Mouse (Mus musculus): ENCODE measurements at regions not wholly inside any gene's neighbourhood (a gene's known extent, or its start where the extent isn't known, plus 50 kb on each side); places are given as distances from the start of the nearest gene placed in this dataset.
A peak's percentile ranks its signal among the peaks of the same experiment; 100 is the strongest.

DNA sequence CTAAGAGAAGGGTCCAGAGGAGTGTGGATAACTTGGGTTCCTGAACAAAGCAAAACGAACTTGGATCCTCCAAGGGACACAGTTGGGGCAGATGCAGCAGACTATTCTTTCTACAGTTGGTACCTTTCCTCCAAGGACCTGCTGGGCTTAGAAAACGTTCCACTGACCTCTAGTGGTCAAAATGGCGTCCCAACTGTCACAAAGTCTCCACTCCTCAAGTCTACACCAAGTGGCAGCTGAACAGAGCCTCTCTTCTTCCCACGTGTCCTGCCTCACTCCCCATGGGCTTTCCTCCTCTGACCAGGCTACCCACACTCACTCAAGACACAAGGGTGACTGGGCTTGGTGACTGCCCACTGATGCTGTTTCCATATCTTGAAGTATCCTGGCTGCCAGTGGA, 67.1 kb upstream of the Parp11 start:
- peak; percentile 65 for DNase-seq (ENCODE audit: low read depth, low spot score)

DNA sequence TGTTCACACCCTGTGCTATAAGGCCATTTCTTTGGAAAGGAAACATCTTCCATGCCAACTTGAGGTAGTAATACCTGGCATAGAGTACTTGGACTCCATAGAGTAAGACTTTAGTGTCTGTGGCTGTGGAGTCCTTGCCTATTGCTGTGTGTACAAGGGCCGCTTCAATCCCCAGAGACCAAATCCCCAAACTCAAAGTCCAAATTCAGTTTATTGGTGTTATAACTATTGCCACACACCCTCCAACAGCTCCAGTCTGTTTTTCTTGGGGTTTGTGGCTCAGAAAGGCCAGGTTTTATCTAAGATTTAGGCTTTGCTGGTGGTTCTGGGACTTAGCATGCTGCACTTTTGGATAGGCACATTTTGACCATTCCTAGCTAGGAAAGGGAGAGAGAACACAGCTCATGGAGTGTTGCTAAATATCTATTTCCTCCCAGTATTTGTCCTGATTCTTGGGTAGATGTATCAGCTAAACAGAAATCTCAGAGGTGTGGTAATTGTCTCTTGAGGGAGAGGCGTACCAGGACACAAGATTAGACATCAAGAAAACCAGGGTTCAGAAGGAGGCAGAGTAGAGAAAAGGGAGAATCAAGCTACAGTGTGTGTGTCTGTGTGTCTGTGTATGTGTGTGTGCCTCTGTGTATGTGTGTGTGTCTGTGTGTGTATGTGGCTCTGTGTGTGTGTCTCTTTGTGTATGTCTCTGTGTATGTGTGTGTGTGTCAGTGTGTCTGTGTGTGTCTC, 65.3 kb upstream of the Parp11 start:
- no peak for DNase-seq (ENCODE audit: low read depth, low spot score)

DNA sequence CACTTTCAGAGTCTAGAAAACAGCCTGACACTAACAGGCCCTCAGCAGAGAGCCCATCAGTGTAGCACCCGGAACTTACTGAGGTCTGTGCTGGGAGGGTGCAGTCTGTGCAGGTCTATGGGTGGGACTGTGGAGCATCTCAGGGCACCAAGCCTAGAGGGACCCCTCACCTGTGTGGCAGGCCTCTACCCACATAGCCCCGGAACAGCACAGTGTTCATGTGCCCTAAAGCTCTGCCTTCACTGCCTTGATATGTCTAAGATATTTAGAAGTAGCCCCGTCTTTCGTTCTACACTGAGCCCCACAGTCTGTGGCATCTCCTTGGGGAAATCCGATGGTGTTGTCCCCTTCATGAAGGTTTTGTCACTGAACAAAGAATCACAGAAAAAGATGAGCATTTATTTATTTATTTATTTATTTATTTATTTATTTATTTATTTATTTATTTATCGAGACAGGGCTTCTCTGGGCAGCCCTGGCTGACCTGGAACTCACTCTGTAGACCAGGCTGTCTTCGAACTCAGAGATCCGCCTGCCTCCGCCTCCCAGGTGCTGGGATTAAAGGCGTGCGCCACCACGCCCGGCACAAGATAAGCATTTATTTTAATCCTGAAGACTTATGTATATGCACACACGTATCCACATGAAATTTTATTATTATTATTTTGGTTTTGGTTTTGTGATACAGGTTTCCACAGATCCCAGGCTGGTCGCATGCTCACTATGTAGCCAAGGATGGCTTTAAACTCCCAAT, 55.2 kb upstream of the Parp11 start:
- DNase-seq (ENCODE audit: low read depth, low spot score): no peak

DNA sequence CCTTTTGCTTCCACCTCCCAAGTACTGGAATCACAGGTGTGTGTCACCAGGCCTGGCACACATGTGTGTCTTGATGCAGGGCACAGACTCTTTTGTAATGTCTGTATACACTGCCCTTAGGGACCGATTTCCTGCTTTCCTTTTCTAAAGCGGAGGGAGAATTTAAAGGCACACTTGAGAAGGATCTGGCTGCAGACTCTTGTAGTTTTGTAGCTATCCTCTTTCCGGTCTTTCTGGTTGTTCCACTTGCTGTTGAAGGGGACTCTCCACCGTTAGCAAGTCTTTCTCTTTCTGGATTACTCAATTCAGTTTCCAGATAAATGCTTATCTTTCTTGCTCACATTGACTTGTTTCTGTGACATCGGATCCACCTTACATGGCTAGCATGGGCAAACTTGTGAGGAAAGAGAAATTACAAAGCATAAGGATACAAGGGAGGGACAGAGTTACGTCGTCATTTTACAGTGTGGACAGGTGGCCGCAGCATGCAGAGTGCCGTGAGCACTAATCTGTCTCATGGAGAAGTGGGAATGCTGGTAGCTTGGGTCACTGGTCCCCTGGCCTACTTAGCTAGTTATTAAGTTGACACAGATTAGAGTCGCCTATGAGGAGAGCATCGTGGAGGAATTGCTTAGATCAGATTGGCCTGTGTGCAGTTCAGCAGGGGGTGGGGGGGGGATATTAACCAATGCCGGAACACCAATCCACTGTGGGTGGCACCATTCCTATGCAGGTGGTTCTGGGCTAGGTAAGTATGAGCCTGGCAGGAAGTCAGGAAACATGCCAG, 54.4 kb upstream of the Parp11 start:
- no peak for DNase-seq (ENCODE audit: low read depth, low spot score)

DNA sequence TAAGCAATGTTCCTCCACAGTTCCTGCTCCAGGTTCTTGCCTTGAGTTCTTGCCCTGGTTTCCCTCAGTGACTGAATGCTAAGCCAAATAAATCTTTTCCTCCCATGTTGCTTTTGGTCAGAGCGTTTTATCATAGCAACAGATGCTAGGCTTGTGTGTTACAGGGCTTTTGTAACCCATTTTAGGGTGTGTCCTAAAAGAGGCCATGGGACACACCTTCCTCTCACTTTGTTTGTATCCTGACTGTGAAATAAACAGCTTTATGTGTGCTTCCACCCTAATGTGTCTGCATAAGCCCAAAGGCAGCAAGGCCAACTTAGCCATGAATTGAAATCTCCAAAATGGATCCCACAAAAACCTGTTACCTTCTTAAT, 53.9 kb upstream of the Parp11 start:
- DNase-seq (ENCODE audit: low read depth, low spot score): no peak

DNA sequence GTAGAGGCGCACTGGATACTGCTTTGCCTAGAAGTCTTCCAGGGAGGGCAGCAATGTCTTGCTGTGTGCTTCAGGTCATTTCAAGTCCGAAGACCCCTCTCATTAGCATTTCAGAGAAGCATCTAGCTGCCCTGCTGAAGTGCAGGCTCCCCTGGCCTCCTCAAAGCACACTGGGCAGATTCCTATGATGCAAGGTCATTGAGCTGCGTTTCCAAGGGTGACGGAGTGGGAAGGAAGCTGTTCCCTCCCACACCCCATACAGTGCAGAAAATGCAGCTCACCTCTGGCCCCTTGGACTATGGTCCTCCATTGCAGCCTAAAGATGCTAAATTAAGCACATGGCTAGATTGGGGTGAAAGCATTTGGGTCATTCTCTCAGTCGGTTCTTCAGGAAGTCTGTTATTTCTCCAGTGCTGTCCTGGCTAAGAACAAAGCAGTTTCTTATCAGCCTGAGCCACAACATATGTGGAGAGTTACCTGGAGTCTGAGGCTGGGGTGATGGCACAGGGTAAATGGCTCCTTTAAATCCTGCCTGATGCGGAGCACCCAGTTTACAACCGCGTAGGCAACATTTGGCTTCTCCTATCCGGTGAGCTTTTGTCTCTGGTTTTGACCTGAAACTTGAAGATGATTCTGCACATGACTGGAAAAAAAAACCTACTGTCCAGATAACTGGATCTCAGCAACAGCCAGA, 52.6 kb upstream of the Parp11 start:
- DNase-seq (ENCODE audit: low read depth, low spot score): no peak

All from forelimb bud, embryonic 11.5 days (tissue).